Mouse (Mus musculus): ENCODE results near the gene Tmprss4.

The Tmprss4 gene

GRCm38 (mm10) chr9:45203797-45204410 is at the start of gene Tmprss4:
Gene Tmprss4 (minus strand): TSS chr9:45204092.
- no peak for DNase-seq (ENCODE audit: low read depth)

DNA sequence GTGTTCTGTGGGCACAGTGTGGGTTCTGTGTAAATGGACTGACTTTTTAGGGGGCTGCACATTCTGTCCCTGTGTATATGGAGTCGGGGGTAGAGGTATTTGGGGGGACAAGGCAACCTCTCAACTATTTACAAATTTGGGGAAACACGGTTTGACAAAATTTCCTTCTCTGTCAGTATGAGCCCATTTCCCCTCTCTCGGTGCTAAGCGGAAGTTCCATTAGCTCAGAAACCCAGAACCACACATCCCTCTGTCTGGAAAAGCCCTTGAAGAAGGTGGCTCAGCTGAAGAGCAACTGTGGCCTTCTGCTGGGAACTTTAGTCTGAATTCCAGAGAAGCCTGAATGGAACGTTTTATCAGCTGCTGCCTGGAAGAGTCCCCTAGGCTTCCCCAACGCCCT is 48.5 kb upstream of the Tmprss4 start:
- DNase-seq (ENCODE audit: low read depth) = no peak

GRCm38 (mm10) chr9:45251990-45252389 is 48.1 kb upstream of the Tmprss4 start:
- DNase-seq (ENCODE audit: low read depth) = no peak

DNA sequence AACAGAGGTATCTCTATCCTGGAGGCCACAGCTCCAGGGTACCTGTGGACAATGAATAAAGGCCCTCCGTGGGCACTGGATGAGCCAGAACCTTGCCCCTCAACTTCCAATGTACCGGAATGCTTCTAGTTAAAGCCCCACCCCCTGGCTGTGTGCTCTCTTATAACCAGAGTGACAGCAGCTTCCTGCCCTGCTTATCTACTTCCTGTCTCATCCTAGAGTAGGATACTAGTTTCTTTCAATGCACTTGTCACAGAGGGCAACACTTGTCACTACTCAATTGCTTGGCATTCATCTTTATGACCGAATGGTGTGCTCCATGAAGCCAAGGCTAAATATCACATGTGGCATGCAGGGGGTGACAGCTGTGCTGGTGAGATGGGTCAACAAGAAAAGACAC is 47.4 kb upstream of the Tmprss4 start:
- DNase-seq (ENCODE audit: low read depth) = no peak

DNA sequence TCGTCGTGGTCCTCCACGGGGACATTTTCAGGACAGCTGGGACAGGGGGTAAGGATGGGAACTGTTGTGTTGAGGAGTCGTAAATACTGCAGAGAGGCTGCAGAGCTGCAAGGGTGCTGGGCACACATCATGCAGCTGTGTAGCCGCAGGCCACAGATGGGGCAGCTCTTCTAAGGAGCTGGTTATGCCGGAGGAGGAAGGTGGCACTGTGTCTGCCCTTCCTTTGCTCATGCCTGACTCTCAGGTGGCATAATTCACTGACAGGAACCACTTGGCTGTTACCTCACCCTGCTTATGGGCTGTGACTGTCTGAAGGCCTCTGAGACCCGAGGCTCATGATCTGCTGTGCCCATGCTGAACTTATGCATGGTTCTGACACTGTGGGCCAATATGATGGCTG is 46.4 kb upstream of the Tmprss4 start:
- DNase-seq (ENCODE audit: low read depth) = no peak

DNA sequence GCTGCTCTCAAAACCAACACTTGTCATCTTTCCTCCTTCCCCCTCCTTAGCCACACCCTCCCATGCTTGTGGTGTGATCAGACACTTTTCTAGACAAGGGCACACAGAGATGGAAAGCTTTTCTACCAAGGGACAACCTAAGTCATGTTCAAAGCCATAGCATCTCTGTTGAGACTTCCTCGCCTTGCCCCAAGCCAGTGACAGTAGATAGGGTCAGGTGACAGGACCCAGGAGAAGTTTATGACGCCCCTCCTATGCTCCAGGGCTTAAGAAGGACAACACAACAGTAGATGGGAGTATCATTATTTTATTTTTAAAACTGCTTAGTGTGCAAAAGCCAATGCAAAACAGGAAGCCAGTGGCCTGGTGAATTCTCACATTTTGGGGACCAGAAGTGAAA is 43.6 kb upstream of the Tmprss4 start:
- DNase-seq (ENCODE audit: low read depth) = no peak

DNA sequence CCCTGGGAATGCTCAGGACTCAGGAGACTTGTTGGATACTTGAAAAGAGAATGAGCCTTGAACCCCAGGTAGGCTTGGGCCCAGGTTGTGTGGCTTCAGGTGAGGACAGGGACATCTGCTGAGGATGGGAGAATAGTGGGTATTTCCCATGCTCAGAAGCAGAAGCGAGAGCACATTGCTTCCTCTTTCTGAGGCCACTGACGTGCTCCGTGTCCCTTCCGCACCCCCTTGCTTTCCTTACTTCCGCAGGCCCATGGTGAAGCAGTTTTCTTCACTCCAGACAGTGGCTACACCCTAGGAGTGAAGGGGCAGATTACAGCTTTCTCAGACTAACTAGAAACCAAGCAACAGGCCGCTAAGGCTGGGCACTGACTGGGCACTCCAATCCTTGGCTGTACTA is 42.2 kb upstream of the Tmprss4 start:
- DNase-seq (ENCODE audit: low read depth) = no peak

DNA sequence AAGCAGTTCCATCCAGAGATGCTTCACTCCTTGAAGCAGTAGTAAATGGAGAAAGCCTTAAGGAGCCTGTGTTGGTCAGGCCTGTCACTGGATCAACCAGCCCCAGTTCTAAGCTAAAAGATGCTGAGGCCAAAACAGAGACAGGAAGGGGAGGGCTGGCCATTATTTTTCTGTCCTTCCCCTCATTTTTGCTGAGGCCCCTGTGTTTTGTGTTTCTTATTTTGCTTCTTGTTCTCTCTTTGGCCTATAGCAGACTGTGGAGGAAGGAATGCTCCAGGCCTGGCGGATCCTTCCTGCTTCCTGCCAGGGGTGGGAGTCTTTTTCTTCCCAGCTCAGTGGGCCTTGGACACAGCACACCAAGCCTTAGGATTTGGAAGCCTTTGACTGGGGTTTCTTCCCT is 41.5 kb upstream of the Tmprss4 start:
- no peak for DNase-seq (ENCODE audit: low read depth)

DNA sequence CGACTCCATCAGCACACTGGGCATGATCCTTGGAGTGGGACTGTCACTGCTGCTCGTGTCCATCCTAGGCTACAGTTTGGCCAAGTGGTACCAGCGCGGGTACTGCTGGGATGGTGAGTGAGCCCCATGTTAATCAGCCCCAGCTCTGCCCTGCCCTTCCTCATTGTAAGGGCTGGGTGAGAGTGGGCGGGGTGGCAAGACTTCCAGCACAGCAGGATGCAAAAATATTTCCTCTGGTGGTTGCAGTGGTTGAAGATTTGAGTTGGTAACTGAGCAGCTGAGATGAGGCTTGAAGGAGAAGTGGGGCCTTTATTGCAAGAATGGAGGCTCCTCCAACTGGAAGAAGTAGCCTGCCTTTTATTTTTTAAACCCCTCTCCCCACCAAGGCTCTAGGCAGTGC is 37.5 kb upstream of the Tmprss4 start:
- no peak for DNase-seq (ENCODE audit: low read depth)

- DNase-seq (ENCODE audit: low read depth) = no peak
Observed at GRCm38 (mm10) chr9:45236744-45237143, 32.9 kb upstream of the Tmprss4 start.

- no peak for DNase-seq (ENCODE audit: low read depth)
Observed at GRCm38 (mm10) chr9:45235668-45236227, 31.9 kb upstream of the Tmprss4 start.

GRCm38 (mm10) chr9:45229359-45229758 is 25.5 kb upstream of the Tmprss4 start:
- DNase-seq (ENCODE audit: low read depth) = no peak

GRCm38 (mm10) chr9:45221567-45221966 is 17.7 kb upstream of the Tmprss4 start:
- peak; percentile 85 for DNase-seq (ENCODE audit: low read depth)

GRCm38 (mm10) chr9:45219644-45220043 is 15.8 kb upstream of the Tmprss4 start:
- DNase-seq (ENCODE audit: low read depth) = no peak

GRCm38 (mm10) chr9:45215526-45216179 is 11.8 kb upstream of the Tmprss4 start:
- DNase-seq (ENCODE audit: low read depth) = no peak

DNA sequence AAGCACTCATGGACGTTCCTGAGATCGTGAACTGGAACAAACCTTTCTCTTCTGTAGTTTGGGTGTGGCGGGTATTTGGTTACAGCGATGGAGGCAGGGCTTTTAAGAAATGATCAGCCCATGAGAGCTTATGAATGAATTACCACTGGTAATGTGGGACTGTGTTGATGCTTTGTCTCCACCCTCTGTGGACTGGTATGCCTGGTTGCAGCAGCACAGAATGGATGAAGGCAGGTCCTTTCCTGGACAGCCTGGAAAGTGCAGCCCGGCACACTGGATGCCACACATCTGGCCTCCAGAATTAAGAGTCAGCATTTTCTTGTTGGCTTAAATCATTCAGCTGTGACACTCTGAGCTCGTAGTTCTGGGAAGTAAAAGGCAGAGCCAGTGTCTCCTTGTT is 8.1 kb upstream of the Tmprss4 start:
- DNase-seq (ENCODE audit: low read depth) = no peak

DNA sequence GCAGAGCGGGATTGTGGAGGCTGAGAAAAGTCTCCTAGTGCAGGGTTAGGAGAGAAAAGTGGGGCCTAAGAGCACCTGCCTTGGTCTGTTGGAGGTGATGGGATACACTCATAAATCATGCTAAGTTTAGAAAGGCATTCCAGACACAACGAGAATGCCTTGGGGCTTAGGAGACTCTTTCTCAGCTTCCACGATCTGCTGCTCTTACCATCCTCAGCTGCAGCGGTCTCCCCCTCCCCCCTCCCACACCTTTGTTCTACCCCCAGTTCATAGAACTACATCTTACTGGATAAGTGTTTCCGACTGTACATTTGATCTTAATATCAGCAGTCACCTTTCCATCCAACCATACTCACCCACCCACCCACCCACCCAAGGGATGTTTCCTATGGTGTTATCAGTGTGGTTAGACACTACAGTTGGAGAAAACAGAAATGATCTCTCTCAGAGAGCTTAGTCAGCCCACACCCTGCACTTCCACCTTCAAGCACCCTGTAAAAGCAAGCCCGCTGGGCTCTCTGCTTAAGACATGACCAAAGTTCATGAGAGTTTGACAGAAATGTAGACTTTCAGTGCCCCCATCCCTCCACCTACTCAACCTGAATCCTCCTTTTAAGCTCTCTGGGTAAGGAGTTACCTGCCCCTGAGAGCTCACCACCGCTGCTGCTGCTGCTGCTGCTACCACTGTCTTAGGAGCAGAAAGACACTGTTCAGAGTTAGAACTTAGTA is 3.3 kb upstream of the Tmprss4 start:
- no peak for DNase-seq (ENCODE audit: low read depth)

GRCm38 (mm10) chr9:45206121-45206520 is 2.2 kb upstream of the Tmprss4 start:
- no peak for DNase-seq (ENCODE audit: low read depth)

DNA sequence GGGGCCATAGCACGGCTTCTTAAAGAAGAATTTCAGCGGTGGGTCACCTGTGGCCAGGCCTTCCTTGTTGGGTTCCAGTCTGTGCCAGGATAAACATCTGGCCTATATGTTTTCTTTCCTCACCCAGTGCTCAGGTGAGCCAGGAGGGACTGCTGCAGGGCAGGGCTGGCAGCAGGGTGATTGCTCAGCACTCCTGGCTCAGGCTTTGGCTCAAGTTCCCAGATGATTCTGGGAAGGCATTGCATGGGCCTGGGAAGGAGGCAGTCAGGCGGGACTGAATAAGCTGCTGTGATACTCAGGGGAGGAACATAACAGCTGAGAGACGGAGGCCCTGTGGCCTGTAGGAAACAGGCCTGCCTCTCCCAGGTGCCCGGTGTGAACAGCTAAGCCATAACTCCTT is 1.3 kb upstream of the Tmprss4 start:
- DNase-seq (ENCODE audit: low read depth) = no peak

DNA sequence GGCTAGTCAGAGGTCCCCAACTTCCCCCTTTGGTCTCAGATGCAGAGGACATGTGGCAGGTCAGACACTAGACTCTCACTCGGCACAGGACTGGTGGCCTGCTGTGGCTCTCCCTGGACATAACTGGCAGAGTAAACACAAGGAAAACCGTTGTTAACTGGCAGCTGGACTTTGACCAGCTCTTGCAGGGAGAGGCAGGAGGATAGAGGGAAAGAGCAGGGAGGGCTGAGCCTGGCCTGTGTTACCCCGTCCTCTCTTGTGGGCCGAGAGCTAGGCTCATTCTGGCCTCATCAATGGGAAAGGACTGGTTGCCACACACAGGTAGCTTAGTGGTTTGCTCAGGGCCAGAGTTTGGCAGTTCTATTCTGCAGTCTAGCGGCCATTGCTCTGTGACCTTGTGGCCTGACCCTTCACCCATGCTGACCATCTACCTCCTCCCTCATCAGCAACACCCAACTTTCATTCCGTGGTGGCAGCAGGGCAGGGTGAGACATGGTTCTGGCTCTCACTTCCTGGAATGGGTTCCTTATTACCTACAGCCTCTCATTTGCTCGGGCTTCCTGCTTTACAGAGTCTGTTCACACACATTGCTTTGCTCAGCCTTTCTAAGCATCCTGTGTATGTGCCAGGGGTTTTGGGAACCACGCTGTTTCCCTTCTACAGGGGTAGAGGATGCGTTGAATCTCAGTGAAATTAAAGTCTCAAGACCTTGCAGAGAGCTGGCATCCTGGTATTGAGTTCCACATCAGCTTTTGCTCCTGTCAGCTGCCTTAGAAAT is 1.7 kb downstream of the Tmprss4 start:
- DNase-seq (ENCODE audit: low read depth) = no peak

DNA sequence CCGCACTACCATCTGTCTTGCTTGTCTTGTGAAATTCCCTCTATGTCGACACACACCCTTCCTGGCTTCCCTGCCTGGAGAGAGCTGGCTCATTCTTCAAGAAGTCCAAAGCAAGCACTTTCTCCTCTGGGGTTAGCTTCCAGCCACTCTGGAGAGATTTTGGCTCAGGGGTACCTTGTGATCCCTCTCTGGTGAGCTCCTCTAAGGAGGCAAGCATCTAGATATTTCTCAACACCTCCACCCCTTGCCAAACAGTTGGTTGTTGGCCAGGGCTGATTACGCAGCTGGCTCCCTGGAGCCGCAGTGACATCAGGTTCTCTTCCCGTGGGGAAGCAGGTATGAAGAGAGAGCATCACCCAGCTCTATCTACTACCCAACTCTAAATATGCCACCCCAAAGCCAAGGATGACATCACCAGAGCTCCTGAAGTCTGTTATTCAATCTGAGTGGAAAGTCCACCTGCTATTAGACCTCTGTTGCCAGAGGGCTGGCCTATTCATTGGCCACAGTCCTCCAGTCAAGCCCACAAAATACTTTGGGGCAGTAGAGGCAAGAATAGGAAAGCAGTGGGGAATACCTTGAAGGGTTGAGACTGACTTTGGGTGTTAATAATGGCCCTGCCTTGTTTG is 2.5 kb downstream of the Tmprss4 start:
- DNase-seq (ENCODE audit: low read depth) = no peak

GRCm38 (mm10) chr9:45197549-45197948 is 6.3 kb downstream of the Tmprss4 start:
- DNase-seq (ENCODE audit: low read depth) = no peak
